Mouse (Mus musculus) embryonic facial prominence, embryonic 13.5 days (tissue): ENCODE results near the gene Tnp1. TPM values are rescaled to one million over a fixed set of nuclear protein-coding genes. Genes with fewer than 3 reads are reported as not detected.

Experiments used
- ATAC-seq: fragments of 200-750 bp; cut with Nextera tagmentation; 2 replicates; pipeline ENCODE4 v1.8.0; 2017; ENCODE audit warnings: low read depth; ENCODE audit not compliant: insufficient number of reproducible peaks, insufficient read depth, low FRiP score, low TSS enrichment
- H3K27ac ChIP-seq: fragments of 300-500 bp; sonication (generic); 2 replicates; pipeline ENCODE4 v1.5.1; 2015; ENCODE audit warnings: moderate library complexity, mild to moderate bottlenecking, inconsistent platforms
- H3K27me3 ChIP-seq: fragments of 300-500 bp; sonication (generic); 2 replicates; pipeline ENCODE4 v1.6.1; 2015; ENCODE audit warnings: mild to moderate bottlenecking, inconsistent platforms
- H3K36me3 ChIP-seq: fragments of 300-500 bp; sonication (generic); 2 replicates; pipeline ENCODE4 v1.6.1; 2015; ENCODE audit warnings: mild to moderate bottlenecking, inconsistent platforms
- H3K4me1 ChIP-seq: fragments of 300-500 bp; sonication (generic); 2 replicates; pipeline ENCODE4 v1.6.1; 2015; ENCODE audit warnings: inconsistent platforms
- H3K4me2 ChIP-seq: fragments of 300-500 bp; sonication (generic); 2 replicates; pipeline ENCODE4 v1.6.1; 2015; ENCODE audit warnings: moderate library complexity, mild to moderate bottlenecking, inconsistent platforms
- H3K4me3 ChIP-seq: fragments of 300-500 bp; sonication (generic); 2 replicates; pipeline ENCODE4 v1.5.1; 2015; ENCODE audit warnings: mild to moderate bottlenecking, inconsistent platforms
- H3K9ac ChIP-seq: fragments of 300-500 bp; sonication (generic); 2 replicates; pipeline ENCODE4 v1.6.1; 2015; ENCODE audit warnings: mild to moderate bottlenecking, inconsistent platforms
- H3K9me3 ChIP-seq: fragments of 300-500 bp; sonication (generic); 2 replicates; pipeline ENCODE4 v1.6.1; 2016; ENCODE audit warnings: inconsistent platforms
- WGBS: fragments of 180-500 bp; shearing (Covaris S2); methylation state at CpG from one replicate; pipeline ENCODE4 v1.1.7; 2015; ENCODE audit warnings: mixed read lengths; 5-methylcytosine and 5-hydroxymethylcytosine counted together
- polyA plus RNA-seq: library from polyadenylated mRNA; unstranded; fragments of >200 nt; fragmentation: Nextera tagmentation; extraction: Ambion mirVana; gene quantifications from 2 replicates; pipeline ENCODE4 v1.2.1, GENCODE M21; 2015

Tnp1 gene
- polyA plus RNA-seq, 1 experiment from 2014 or later: not detected

- H3K4me1 ChIP-seq: peaks cover 11% of the 10 kb centered on the region
- no peak overlapping the region for H3K9ac ChIP-seq
- no peaks in the 10 kb centered on the region for H3K36me3 ChIP-seq
- H3K27me3 ChIP-seq: no peaks in the 10 kb centered on the region
- H3K4me3 ChIP-seq: no peak overlapping the region
- no peak overlapping the region for H3K27ac ChIP-seq
- no peaks in the 10 kb centered on the region for H3K9me3 ChIP-seq
- H3K4me2 ChIP-seq: no peak overlapping the region
- no peak for ATAC-seq
- WGBS: 94% methylated on average over 10 of the region's 10 CpGs
These were observed 28.0 kb upstream of the Tnp1 start for GRCm38 (mm10) chr1:73043671-73044070.

GRCm38 (mm10) chr1:73040691-73041425 is 25.1 kb upstream of the Tnp1 start:
- no peak for ATAC-seq
- H3K27ac ChIP-seq: no peak overlapping the region

GRCm38 (mm10) chr1:73038532-73038931 is 22.8 kb upstream of the Tnp1 start:
- no peak for ATAC-seq
- Histone ChIP-seq H3K27ac (no peak overlapping the region; the same call in 1 of the 2 replicates), H3K4me1 (peaks cover 11% of the 10 kb centered on the region), H3K9ac (no peak overlapping the region), H3K36me3 (no peaks in the 10 kb centered on the region), H3K9me3 (no peaks in the 10 kb centered on the region), H3K27me3 (no peaks in the 10 kb centered on the region), H3K4me2 (no peak overlapping the region), H3K4me3 (no peak overlapping the region)
- 63% methylated on average over 3 of the region's 3 CpGs for WGBS

More at GRCm38 (mm10) chr1:73040691-73041425, 25.1 kb upstream of the Tnp1 start:
- Histone ChIP-seq H3K4me2 (no peak overlapping the region), H3K4me1 (peaks cover 12% of the 10 kb centered on the region), H3K36me3 (no peaks in the 10 kb centered on the region), H3K9ac (no peak overlapping the region), H3K27me3 (no peaks in the 10 kb centered on the region), H3K4me3 (no peak overlapping the region), H3K9me3 (no peaks in the 10 kb centered on the region)
- WGBS: 80% methylated on average over 3 of the region's 3 CpGs

GRCm38 (mm10) chr1:73036536-73036935 is 20.8 kb upstream of the Tnp1 start:
- H3K4me3 ChIP-seq: no peak overlapping the region
- H3K27me3 ChIP-seq: no peaks in the 10 kb centered on the region
- ATAC-seq: no peak
- H3K9ac ChIP-seq: no peak overlapping the region
- WGBS: 43% methylated on average over 3 of the region's 3 CpGs
- peaks cover 11% of the 10 kb centered on the region for H3K4me1 ChIP-seq
- no peaks in the 10 kb centered on the region for H3K36me3 ChIP-seq
- H3K27ac ChIP-seq: no peak overlapping the region
- no peaks in the 10 kb centered on the region for H3K9me3 ChIP-seq
- no peak overlapping the region for H3K4me2 ChIP-seq

GRCm38 (mm10) chr1:73035726-73036125 is 20.0 kb upstream of the Tnp1 start:
- Histone ChIP-seq H3K27me3 (no peaks in the 10 kb centered on the region), H3K4me3 (no peak overlapping the region), H3K4me2 (no peak overlapping the region), H3K36me3 (no peaks in the 10 kb centered on the region), H3K9me3 (no peaks in the 10 kb centered on the region), H3K9ac (no peak overlapping the region), H3K27ac (no peak overlapping the region), H3K4me1 (peaks cover 11% of the 10 kb centered on the region)
- no peak for ATAC-seq
- WGBS: 85% methylated on average over 3 of the region's 3 CpGs

- no peak for ATAC-seq
- no peaks in the 10 kb centered on the region for H3K36me3 ChIP-seq
- H3K9ac ChIP-seq: no peak overlapping the region
- no peaks in the 10 kb centered on the region for H3K4me1 ChIP-seq
- no peaks in the 10 kb centered on the region for H3K9me3 ChIP-seq
- no peak overlapping the region for H3K4me2 ChIP-seq
- no peak overlapping the region for H3K27ac ChIP-seq
- 88% methylated on average over 5 of the region's 5 CpGs for WGBS
- no peaks in the 10 kb centered on the region for H3K27me3 ChIP-seq
- H3K4me3 ChIP-seq: no peak overlapping the region
These were observed 16.8 kb upstream of the Tnp1 start for GRCm38 (mm10) chr1:73032491-73032890.

- Histone ChIP-seq H3K27ac (no peak overlapping the region), H3K4me3 (no peak overlapping the region), H3K9me3 (no peaks in the 10 kb centered on the region), H3K36me3 (no peaks in the 10 kb centered on the region), H3K4me1 (no peaks in the 10 kb centered on the region), H3K9ac (no peak overlapping the region), H3K4me2 (no peak overlapping the region), H3K27me3 (no peaks in the 10 kb centered on the region)
- WGBS: 89% methylated on average over 6 of the region's 6 CpGs
- no peak for ATAC-seq
These were observed 13.0 kb upstream of the Tnp1 start for GRCm38 (mm10) chr1:73028741-73029140.

GRCm38 (mm10) chr1:73027381-73027780 is 11.7 kb upstream of the Tnp1 start:
- Histone ChIP-seq H3K4me1 (no peaks in the 10 kb centered on the region), H3K27me3 (no peaks in the 10 kb centered on the region), H3K27ac (no peak overlapping the region), H3K36me3 (no peaks in the 10 kb centered on the region), H3K9ac (no peak overlapping the region), H3K4me3 (no peak overlapping the region), H3K9me3 (no peaks in the 10 kb centered on the region), H3K4me2 (no peak overlapping the region)
- ATAC-seq: no peak
- 71% methylated on average over 4 of the region's 4 CpGs for WGBS

- ATAC-seq: no peak
- no peaks in the 10 kb centered on the region for H3K27me3 ChIP-seq
- WGBS: 80% methylated on average over 5 of the region's 5 CpGs
- H3K36me3 ChIP-seq: no peaks in the 10 kb centered on the region
- H3K27ac ChIP-seq: no peak overlapping the region
- no peak overlapping the region for H3K4me3 ChIP-seq
- H3K9me3 ChIP-seq: no peaks in the 10 kb centered on the region
- H3K4me1 ChIP-seq: no peaks in the 10 kb centered on the region
- H3K9ac ChIP-seq: no peak overlapping the region
- no peak overlapping the region for H3K4me2 ChIP-seq
These were observed 11.1 kb upstream of the Tnp1 start for GRCm38 (mm10) chr1:73026786-73027299.

- H3K36me3 ChIP-seq: no peaks in the 10 kb centered on the region
- WGBS: 86% methylated on average over 3 of the region's 3 CpGs
- H3K9ac ChIP-seq: no peak overlapping the region
- H3K27ac ChIP-seq: no peak overlapping the region
- no peak for ATAC-seq
- no peaks in the 10 kb centered on the region for H3K9me3 ChIP-seq
- H3K27me3 ChIP-seq: no peaks in the 10 kb centered on the region
- no peak overlapping the region for H3K4me3 ChIP-seq
- H3K4me2 ChIP-seq: no peak overlapping the region
- no peaks in the 10 kb centered on the region for H3K4me1 ChIP-seq
These were observed 10.4 kb upstream of the Tnp1 start for GRCm38 (mm10) chr1:73026157-73026556.

- Histone ChIP-seq H3K4me3 (no peak overlapping the region), H3K36me3 (no peaks in the 10 kb centered on the region), H3K27ac (no peak overlapping the region), H3K9ac (no peak overlapping the region), H3K4me2 (no peak overlapping the region), H3K9me3 (no peaks in the 10 kb centered on the region), H3K4me1 (0 out of 2 replicates have a peak, but pooled peaks cover 4% of the 10 kb centered on the region), H3K27me3 (no peaks in the 10 kb centered on the region)
- no peak for ATAC-seq
- 96% methylated on average over 1 of the region's 1 CpGs for WGBS
These were observed 8.9 kb downstream of the Tnp1 start for GRCm38 (mm10) chr1:73006847-73007246.

GRCm38 (mm10) chr1:73004890-73005289 is 10.8 kb downstream of the Tnp1 start:
- 84% methylated on average over 2 of the region's 2 CpGs for WGBS
- no peaks in the 10 kb centered on the region for H3K9me3 ChIP-seq
- no peak overlapping the region for H3K4me3 ChIP-seq
- H3K4me1 ChIP-seq: 0 out of 2 replicates have a peak, but pooled peaks cover 4% of the 10 kb centered on the region
- H3K27me3 ChIP-seq: no peaks in the 10 kb centered on the region
- no peak overlapping the region for H3K9ac ChIP-seq
- H3K27ac ChIP-seq: no peak overlapping the region
- no peak for ATAC-seq
- H3K36me3 ChIP-seq: no peaks in the 10 kb centered on the region
- H3K4me2 ChIP-seq: no peak overlapping the region
